Mouse (Mus musculus) embryo, embryonic 10 days (tissue): ENCODE measurements around the gene 4921517D22Rik.

Source experiments
- DNase-seq: peaks from one replicate; pipeline ENCODE4 v3.0.0-alpha.2; 2015; ENCODE audit warnings: low spot score

The 4921517D22Rik gene

GRCm38 (mm10) chr13:59660371-59660770 lies 33.5 kb downstream of the 4921517D22Rik start:
- DNase-seq, result no peak

GRCm38 (mm10) chr13:59657781-59658180 lies 36.1 kb downstream of the 4921517D22Rik start:
- DNase-seq, result no peak

DNA sequence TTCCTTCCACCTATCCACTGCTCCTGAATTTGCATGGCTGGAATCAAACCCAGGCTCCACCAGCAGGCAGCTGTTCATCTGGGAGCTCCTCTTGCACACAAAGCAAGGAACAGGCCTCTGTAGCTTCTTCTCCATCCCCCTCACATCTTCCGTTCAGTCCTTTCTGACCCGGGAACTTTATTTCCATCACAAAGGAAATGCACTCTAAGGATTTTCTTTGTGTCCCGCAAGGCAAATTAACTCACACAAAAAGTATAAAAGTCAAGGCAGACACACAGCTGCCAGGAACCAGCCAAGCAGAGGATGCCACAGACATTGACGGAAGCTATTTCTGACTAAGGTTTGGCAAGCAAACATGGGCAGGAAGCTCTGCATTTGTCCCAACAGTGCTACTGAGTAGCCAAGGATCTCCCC lies 36.9 kb downstream of the 4921517D22Rik start:
- DNase-seq, result peak; percentile 40

GRCm38 (mm10) chr13:59656316-59656832 lies 37.5 kb downstream of the 4921517D22Rik start:
- DNase-seq, result no peak

DNA sequence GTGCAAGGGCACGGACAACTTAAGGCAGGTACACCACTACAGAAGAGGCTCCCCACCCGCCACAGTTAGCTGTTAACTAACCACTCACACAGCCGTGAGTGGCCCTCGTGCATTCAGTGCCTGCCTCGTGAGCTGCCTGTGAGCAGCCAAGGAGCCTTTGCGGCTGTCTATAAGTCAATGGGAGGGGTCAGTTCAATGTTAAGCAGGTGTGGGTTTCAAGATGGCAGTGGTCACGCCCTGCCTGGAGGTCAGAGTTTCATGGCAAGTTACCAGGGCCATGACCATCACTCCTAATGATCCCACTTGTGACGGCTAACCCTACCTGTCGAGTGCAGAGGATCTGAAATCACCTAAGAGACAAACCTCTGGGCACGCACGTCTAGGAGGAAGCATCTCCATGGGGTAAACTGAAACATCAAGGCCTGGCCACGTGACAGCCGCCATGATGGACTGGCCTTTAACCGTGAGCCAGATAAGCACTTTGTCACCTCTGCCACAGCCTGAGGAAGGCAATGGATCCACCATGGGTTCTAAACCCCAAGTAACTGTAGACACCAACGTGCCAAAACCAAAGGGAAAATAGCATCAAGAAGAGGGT lies 38.1 kb downstream of the 4921517D22Rik start:
- DNase-seq, result no peak

DNA sequence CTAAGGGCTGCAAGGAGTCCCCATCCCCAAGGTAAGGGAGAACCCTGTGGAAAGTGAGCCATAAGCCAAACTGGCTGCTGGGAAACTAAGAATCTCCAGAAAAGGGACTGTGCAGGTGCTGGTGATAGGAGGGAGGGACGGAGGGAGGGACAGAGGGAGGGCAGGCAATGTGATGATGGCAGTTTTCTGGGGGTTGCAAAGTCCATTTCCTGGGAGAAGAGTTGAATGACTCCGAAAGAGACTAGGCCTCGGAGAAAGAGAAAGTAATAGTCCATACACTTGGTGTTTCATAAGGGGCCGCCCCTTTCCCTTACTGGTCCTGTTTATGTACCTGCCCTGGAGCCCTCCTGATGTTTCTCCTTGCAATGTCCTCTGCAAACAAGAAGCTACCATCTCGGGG lies 39.4 kb downstream of the 4921517D22Rik start:
- no peak for DNase-seq

DNA sequence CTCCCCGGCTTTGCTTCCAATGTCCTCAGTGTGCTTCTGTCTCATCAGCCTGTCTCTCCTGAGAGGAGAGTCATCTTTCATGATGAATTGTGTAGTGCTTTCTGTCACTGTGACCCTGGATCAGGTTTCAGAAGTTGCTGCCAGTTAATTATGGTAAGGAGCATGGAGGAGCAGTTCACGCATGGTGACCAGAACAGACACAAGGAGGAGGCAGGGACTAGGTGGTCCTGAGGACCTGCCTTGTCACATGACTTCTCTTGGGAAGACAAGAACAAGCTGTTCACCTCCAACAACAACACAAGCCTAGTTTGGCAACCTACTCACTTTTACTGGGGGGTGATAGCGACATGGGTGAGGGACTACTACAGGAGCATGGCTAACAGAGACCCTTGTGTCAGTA lies 40.8 kb downstream of the 4921517D22Rik start:
- DNase-seq, result no peak

DNA sequence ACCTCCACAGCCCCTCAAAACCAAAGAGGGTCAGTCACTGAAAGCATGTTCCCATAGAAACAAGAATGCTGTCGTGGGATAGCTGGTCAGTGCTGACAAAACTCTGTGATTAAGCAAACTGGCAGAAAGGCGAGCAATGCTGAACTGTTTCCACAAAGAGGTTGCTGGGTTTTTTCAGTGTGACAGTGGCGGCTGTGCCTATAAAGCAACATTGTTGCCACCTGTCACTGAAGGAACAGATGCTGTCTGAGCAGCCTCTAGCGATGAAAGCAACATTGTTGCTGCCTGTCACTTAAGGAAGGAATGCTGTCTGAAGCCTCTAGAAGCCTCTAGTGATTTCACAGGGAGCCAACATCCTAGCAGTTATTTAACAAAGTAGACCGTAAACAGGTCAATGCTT lies 41.3 kb downstream of the 4921517D22Rik start:
- DNase-seq, result no peak

- peak; percentile 34 for DNase-seq
Observed at GRCm38 (mm10) chr13:59649781-59650180, 44.1 kb downstream of the 4921517D22Rik start.

DNA sequence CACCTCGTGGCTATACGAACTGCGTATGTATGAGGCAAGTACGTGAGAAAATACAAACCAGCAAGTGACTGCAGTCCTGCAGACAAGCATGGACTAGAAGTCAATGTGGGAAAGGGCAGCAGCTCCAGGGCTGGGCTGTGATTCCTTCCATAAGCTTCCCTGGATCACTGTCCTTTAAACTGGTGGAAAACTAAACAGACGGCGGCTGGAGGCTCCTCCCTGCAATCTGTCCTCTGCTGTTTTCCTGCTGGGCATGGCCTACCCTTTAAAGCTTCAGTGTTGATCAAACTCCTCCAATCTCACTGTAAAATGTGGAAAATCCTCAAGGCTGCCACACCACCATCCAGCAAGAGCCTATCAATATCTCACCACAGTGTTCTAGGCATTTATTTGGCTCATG lies 45.3 kb downstream of the 4921517D22Rik start:
- no peak for DNase-seq

GRCm38 (mm10) chr13:59647484-59647883 lies 46.4 kb downstream of the 4921517D22Rik start:
- no peak for DNase-seq

DNA sequence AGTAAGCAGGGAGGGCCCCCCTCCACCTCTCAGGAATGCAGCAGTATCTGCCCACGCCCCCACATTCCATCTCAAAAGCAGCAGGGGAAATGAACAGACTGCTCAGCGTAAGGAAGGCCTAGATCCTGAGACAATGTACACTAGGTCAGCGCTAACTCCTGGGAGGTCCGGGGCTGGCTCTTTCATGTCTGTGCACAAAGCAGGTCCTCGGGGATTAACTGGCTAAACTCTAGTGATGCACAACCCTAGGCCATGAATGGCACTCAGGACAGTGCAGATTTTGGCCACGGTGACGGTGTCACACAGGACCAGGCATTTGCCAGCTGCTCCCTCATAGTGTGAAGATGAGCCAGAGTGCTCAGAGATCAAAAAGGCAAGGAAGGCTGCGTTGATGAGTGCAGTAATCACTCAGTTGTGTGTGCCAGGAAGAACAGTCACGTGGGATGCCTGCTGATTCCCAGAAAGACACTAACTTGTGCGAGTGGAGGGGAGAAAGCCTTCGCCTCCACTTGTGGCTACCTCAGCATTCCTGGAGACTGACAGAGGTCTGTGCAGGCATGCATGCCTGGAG lies 47.1 kb downstream of the 4921517D22Rik start:
- peak; percentile 47 for DNase-seq

DNA sequence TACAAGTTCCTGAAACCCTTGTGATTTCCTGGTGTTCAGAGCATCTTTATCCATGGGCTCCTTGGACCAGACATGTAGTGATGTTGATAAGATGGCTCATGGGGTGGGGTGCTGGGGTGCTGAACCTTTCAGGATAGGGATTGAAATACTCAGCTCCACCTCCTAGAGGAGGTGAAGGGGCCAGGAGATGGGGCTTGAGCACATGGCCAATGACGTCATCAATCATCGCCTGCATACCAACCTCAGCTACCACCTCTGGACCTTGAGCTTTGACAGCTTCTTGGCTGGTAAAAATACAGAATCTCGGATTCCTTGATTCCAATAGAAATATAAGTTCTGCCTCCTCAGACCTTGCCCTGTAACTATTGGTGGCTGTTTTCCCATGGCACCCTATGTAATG lies 48.4 kb downstream of the 4921517D22Rik start:
- DNase-seq, result no peak

- DNase-seq, result no peak
Observed at GRCm38 (mm10) chr13:59642818-59643217, 51.1 kb downstream of the 4921517D22Rik start.

DNA sequence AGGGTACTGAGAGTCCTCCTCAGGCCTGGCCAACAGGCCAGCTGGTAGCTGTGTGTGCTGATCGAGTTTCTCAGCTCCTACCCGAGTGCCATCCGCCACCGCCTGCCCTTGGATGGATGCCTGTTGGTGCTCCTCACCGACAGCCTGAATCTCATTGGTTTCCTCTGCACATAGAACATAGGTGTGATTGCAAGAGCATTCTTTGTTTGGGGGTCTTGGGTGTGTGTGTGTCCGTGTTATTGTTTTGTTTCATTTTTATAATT lies 53.8 kb downstream of the 4921517D22Rik start:
- no peak for DNase-seq

DNA sequence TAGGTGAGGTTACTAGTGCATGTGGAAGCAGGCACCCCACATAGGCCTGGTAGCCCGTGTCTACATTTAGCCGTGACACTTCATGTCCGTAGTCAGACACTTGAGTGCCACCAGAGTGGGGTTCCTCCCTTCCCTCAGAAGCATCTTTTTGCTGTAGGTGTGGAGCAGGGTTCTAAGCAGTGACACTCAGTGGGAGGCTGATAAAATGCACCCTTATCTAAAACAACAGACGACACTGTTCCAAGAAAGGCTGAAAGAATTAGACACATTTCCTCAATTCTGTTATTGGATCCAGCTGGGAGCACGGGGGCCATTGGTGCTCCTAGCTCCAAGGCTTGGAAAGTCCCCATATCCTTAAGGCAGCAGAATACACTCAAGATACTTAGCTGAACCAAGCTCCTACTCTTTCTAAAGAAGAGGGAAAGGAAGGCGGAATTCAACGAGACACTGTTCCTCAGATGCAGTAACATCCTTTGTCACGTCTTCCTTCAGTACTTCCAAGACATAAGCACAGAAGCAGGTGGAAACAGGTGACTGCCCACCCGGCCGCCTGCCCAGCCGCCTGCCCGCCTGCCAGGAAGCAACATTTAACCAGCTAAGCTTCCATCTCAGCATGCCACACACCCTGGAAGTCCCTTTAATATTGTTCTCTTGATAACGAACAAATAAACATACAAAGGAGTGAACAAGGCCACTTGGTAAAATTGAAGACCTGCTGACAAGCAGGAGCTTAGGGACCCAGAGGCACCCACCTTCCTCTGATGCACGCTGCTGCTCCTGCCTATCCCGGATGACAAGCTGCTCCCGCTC lies 54.3 kb downstream of the 4921517D22Rik start:
- no peak for DNase-seq

DNA sequence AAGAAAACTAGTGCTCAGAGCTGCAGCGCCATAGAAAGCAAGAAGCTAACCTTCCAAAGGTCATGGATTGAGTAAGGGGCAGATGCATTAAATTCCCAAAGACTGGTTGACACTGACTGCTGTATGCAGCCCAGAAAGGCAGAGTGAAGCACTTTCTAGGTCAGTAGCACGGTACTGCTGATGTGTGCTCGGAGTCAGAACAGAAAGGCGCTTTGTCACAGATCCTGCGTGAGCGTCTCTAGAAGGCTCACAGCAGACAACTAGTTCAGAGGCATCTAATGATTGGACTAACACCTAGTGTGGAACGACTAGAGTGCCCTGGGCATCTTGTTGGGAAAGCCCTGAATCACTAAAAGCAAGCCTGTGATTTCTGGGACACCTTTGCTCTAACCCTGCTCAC lies 56.1 kb downstream of the 4921517D22Rik start:
- DNase-seq, result no peak
